Mouse (Mus musculus): ENCODE measurements around the gene Fancd2. TPM values are rescaled to one million over a fixed set of nuclear protein-coding genes. Genes with fewer than 3 reads are reported as not detected.

The Fancd2 gene
- total and polyA plus RNA-seq, 3 experiments = 14.0 to 35.0 (median 18.5) TPM

DNA sequence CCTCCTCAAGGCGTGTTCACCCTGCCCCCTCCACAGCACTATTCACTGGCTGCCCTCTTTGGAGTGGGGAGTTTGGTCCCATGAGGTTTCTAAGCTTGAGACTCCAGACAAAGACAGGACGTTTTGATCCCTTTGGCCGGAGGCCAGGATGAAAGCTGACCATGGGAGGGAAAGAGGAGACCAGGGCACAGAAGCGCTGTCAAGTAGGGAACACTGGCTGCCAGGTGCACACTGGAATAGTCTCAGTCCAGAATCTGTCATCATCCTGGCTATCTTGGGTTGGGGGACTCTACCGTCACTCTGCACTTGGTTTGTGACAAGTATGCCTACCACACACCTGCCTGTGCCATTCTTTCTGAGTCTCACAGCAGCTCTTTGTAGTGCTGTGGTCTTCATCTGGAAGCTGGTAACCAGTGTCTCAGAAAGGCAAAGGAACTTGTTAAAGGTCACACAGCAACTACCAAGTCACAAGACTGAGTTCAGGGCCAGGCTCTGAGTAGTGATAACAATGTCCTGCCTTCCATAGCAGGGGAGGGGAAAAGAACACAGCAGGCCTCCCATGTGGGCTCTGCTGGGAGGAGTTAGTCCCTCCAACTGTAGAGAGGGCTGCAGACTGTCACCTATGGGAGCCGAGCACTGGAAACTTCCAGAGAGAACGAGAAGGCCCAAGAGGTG is 23.1 kb upstream of the Fancd2 start (continued):
- TF ChIP-seq MYC (IDR thresholded peaks at IDR 0.05; ENCODE audit: low read depth, low read length) = no peak
- no peak for TF ChIP-seq MAZ (IDR thresholded peaks at IDR 0.05; ENCODE audit: low read depth, low read length)
- TF ChIP-seq MEF2A (IDR thresholded peaks at IDR 0.05; ENCODE audit: extremely low read depth, insufficient replicate concordance, low read depth, low read length, poor library complexity, severe bottlenecking) = no peak
- no peak for TF ChIP-seq TCF12 (IDR thresholded peaks at IDR 0.05; ENCODE audit: low read depth, low read length)

DNA sequence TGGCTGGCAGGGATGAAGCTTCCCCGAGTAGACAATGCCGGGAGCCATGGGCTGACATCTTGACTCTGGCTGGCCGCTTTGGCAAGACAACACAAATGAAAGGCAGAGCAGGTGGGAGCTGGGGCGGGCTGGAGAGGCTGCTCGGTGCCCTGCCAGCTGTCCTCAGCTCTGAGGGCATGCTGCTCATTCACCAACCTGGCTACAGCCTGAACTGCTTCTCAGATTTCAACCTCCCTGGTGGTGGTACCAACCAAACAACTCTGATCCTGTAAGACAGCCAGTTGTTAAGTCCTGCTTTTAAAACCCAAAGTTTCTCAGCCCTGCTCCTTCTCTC is 22.6 kb upstream of the Fancd2 start:
- no peak overlapping the region for H3K27ac ChIP-seq (ENCODE audit: control insufficient read depth, low read depth, low read length)
- H3K79me2 ChIP-seq (ENCODE audit: control insufficient read depth, insufficient read depth, low read length, poor library complexity) = no peaks in the 10 kb centered on the region
- no peaks in the 10 kb centered on the region for H3K27me3 ChIP-seq (ENCODE audit: control insufficient read depth in 1 of 2, insufficient read depth in 2 of 2, low read length in 2 of 2)
- no peak for DNase-seq (ENCODE audit: low read depth, low spot score)
- no peak for TF ChIP-seq CHD1 (IDR thresholded peaks at IDR 0.05; ENCODE audit: low read depth, low read length)
- no peak overlapping the region for H3K9ac ChIP-seq (ENCODE audit: control insufficient read depth, low read depth, low read length, poor library complexity, severe bottlenecking)
- H3K4me1 ChIP-seq (ENCODE audit: control insufficient read depth in 1 of 2, insufficient read depth in 2 of 2, low read length in 2 of 2) = no peaks in the 10 kb centered on the region; a peak in 1 of 4 replicates
- no peaks in the 10 kb centered on the region for H3K9me3 ChIP-seq (replicated peaks; ENCODE audit: insufficient read depth, low read length)
- H3K36me3 ChIP-seq (ENCODE audit: control insufficient read depth in 1 of 2, insufficient read depth in 2 of 2, low read length in 2 of 2) = peaks cover 0 to 2% of the 10 kb centered on the region in 2 experiments; a peak in 1 of 4 replicates
- H3K4me3 ChIP-seq (ENCODE audit: control insufficient read depth in 1 of 2, insufficient read depth in 1 of 2, low read depth in 2 of 2, low read length in 2 of 2) = no peak overlapping the region

DNA sequence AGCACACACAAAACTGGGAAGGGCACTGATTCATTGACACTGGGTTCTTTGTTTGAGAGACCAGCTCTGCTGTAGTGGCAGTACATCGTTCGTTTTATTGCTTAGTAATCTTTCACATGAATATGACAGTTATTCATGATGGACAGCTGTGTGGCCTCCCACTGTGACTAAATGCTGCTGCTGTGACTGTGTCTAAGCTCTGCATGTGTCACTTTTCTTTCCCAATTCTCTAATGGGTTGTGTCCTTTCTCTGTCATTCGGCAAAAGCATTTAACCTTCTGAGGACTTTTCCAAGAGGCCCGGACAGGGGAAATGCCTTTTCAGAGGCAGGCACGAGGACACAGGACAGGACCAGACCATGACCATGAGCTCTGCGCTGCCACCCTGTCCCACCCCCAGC is 17.5 kb upstream of the Fancd2 start:
- Histone ChIP-seq H3K27me3 (ENCODE audit: control insufficient read depth in 1 of 2, insufficient read depth in 2 of 2, low read length in 2 of 2) (no peaks in the 10 kb centered on the region), H3K4me1 (ENCODE audit: control insufficient read depth in 1 of 2, insufficient read depth in 2 of 2, low read length in 2 of 2) (peaks cover 0 to 16% of the 10 kb centered on the region in 2 experiments), H3K36me3 (ENCODE audit: control insufficient read depth in 1 of 2, insufficient read depth in 2 of 2, low read length in 2 of 2) (peaks cover 5 to 15% of the 10 kb centered on the region in 2 experiments; a peak in 3 of 4 replicates), H3K9ac (ENCODE audit: control insufficient read depth, low read depth, low read length, poor library complexity, severe bottlenecking) (no peak overlapping the region), H3K4me3 (ENCODE audit: control insufficient read depth in 1 of 2, insufficient read depth in 1 of 2, low read depth in 2 of 2, low read length in 2 of 2) (no peak overlapping the region), H3K9me3 (replicated peaks; ENCODE audit: insufficient read depth, low read length) (no peaks in the 10 kb centered on the region), H3K79me2 (ENCODE audit: control insufficient read depth, insufficient read depth, low read length, poor library complexity) (no peaks in the 10 kb centered on the region), H3K27ac (ENCODE audit: control insufficient read depth, low read depth, low read length) (no peak overlapping the region)
- TF ChIP-seq TBP (IDR thresholded peaks at IDR 0.05; ENCODE audit: low read depth, low read length) = no peak
- TF ChIP-seq JUND (IDR thresholded peaks at IDR 0.05; ENCODE audit: low read depth, low read length) = no peak
- TF ChIP-seq RAD21 (IDR thresholded peaks at IDR 0.05; ENCODE audit: low read depth, low read length) = no peak
- no peak for TF ChIP-seq E2F4 (IDR thresholded peaks at IDR 0.05; ENCODE audit: borderline replicate concordance, low read depth, low read length)
- TF ChIP-seq NRF1 (IDR thresholded peaks at IDR 0.05; ENCODE audit: insufficient read depth, low read depth, low read length, poor library complexity, severe bottlenecking) = no peak
- TF ChIP-seq CTCF (IDR thresholded peaks at IDR 0.05 in 2 of 3, conservative IDR thresholded peaks at IDR 0.05 in 1 of 3; ENCODE audit: control insufficient read depth in 1 of 3, insufficient read depth in 1 of 3, low read depth in 2 of 3, low read length in 3 of 3, poor library complexity in 1 of 3, severe bottlenecking in 1 of 3) = no peak
- TF ChIP-seq ZKSCAN1 (IDR thresholded peaks at IDR 0.05; ENCODE audit: low read depth, low read length) = no peak
- no peak for TF ChIP-seq SMC3 (IDR thresholded peaks at IDR 0.05; ENCODE audit: low read depth, low read length)
- no peak for TF ChIP-seq TAL1 (IDR thresholded peaks at IDR 0.05; ENCODE audit: low read length)
- no peak for TF ChIP-seq POLR2AphosphoS5 (IDR thresholded peaks at IDR 0.05; ENCODE audit: borderline replicate concordance, low read depth, low read length)
- no peak for TF ChIP-seq RCOR1 (IDR thresholded peaks at IDR 0.05; ENCODE audit: low read depth, low read length)
- no peak for TF ChIP-seq POLR2A (IDR thresholded peaks at IDR 0.05; ENCODE audit: control insufficient read depth in 1 of 2, insufficient read depth in 1 of 2, low read depth in 1 of 2, low read length in 2 of 2, poor library complexity in 1 of 2)
- no peak for TF ChIP-seq HCFC1 (IDR thresholded peaks at IDR 0.05; ENCODE audit: low read depth, low read length)
- TF ChIP-seq GATA1 (IDR thresholded peaks at IDR 0.05; ENCODE audit: low read depth, low read length) = no peak
- no peak for DNase-seq (ENCODE audit: low read depth, low spot score)
